Comparison of ENCODE assay signal across 17 mouse cellular contexts in the genomic region with DNA sequence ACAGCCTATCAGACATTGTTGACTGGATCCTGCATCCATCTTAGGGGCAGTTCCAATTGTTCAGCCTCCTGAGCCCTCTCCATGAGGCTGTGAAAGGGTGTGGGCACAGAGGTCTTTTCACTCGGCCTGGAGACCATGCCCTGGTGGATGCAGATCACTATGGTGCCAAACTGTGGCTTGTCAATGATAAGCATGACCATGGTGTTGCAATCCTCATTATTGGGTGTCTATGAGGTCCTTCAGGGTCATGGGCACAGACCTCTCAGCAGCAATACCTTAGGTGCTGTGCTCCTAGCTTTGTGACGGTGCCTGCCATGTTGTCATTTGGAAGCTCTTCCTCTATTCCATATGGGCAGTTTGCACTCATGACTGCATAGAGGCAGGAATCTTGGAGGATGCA.
DNase-seq lines count a peak whose midpoint lies in the region; TF ChIP-seq lines count a peak whose summit lies in the region.
"Had no signal": no experiment of that assay in that cellular context is flagged by ENCODE, and none has a peak within 500 bp of the region (broad histone marks: within the 10 kb centered on the region; RNA-seq: fewer than 3 reads in every experiment).

No protein-coding gene starts in this region.

- H3K27me3 ChIP-seq in heart, embryonic 10.5 days (ENCODE audit: insufficient read depth, poor library complexity, severe bottlenecking): no peaks in the 10 kb centered on the region
- no peaks in the 10 kb centered on the region for H3K27me3 ChIP-seq in liver, adult 2 months (ENCODE audit: control insufficient read depth, insufficient read depth, low read length)
- H3K27me3 ChIP-seq: CH12.LX, Patski had no signal

- WGBS in heart, embryonic 10.5 days: 72% methylated on average over 2 of the region's 2 CpGs
- 30% methylated on average over 2 of the region's 2 CpGs for WGBS in liver, adult 2 months

- H3K9me3 ChIP-seq in heart, embryonic 10.5 days: no peaks in the 10 kb centered on the region

- H3K36me3 ChIP-seq in heart, embryonic 10.5 days: no peaks in the 10 kb centered on the region
- no peaks in the 10 kb centered on the region for H3K36me3 ChIP-seq in liver, adult 2 months (ENCODE audit: control insufficient read depth, insufficient read depth, low read length)
- H3K36me3 ChIP-seq: G1E had no signal

- TF ChIP-seq CTCF in liver, adult 2 months (IDR thresholded peaks at IDR 0.05; ENCODE audit: low read depth, low read length): no peak

- no peaks in the 10 kb centered on the region for H3K4me1 ChIP-seq in heart, embryonic 10.5 days
- peaks cover 2% of the 10 kb centered on the region; the same call in 1 of the 2 replicates for H3K4me1 ChIP-seq in liver, adult 2 months (ENCODE audit: control insufficient read depth, insufficient read depth, low read length)

- no peak overlapping the region for H3K9ac ChIP-seq in liver, adult 2 months (ENCODE audit: low read depth, low read length)

- no peak overlapping the region for H3K27ac ChIP-seq in heart, embryonic 10.5 days
- H3K27ac ChIP-seq in liver, adult 2 months (replicated peaks; ENCODE audit: insufficient read depth, low read depth, low read length): no peak overlapping the region

- no peak for TF ChIP-seq POLR2A in liver, adult 2 months (IDR thresholded peaks at IDR 0.05; ENCODE audit: extremely low read depth, insufficient read depth, low read length)

- no peak overlapping the region for H3K4me3 ChIP-seq in heart, embryonic 10.5 days
- H3K4me3 ChIP-seq in liver, adult 2 months (ENCODE audit: insufficient read depth, low read depth, low read length): no peak overlapping the region

- no peaks in the 10 kb centered on the region for H3K79me2 ChIP-seq in liver, adult 2 months (ENCODE audit: control insufficient read depth, insufficient read depth, low read length)

- peak; percentile 74 for DNase-seq in heart, adult 11 months
- no peak for DNase-seq in heart, embryonic 10.5 days (ENCODE audit: low spot score)
- peak; percentile 68 for DNase-seq in liver, adult 2 months (ENCODE audit: extremely low read depth, low read depth, low spot score)
- DNase-seq in liver: no peak
- DNase-seq: adrenal gland, adult 2 months; adrenal gland, adult 8-10 months; adrenal gland, postnatal 10 days; adrenal gland, postnatal 14 days; adrenal gland, postnatal 25 days; adrenal gland, postnatal 36 days; B cell, adult 2 months; cerebellum, adult 11 months; cerebellum, adult 11-12 months; cerebellum, adult 18-20 months had no signal

Comparison
In these comparisons a context has a peak if more than half of its experiments do, and no peak if none do; other contexts are left out.
1. DNase-seq: peak in heart, adult 11 months (single experiment) and liver, adult 2 months (single experiment); none in heart, embryonic 10.5 days (single experiment) and liver (single experiment).